Mouse (Mus musculus) heart, embryonic 15.5 days (tissue): ENCODE results near the gene Kctd7. TPM values are rescaled to one million over a fixed set of nuclear protein-coding genes. Genes with fewer than 3 reads are reported as not detected.

Source experiments
- ATAC-seq: fragments of 200-750 bp; cut with Nextera tagmentation; replicated peaks from 2 replicates; pipeline ENCODE4 v1.8.0; 2017; ENCODE audit warnings: low read depth, moderate TSS enrichment; ENCODE audit not compliant: insufficient number of reproducible peaks, insufficient read depth, low FRiP score
- H3K27ac ChIP-seq: fragments of 300-500 bp; sonication (generic); 2 replicates; pipeline ENCODE4 v1.5.1; 2015; ENCODE audit warnings: mild to moderate bottlenecking, inconsistent platforms
- H3K27me3 ChIP-seq: fragments of 300-500 bp; sonication (generic); 2 replicates; pipeline ENCODE4 v1.6.1; 2015; ENCODE audit warnings: inconsistent platforms
- H3K36me3 ChIP-seq: fragments of 300-500 bp; sonication (generic); 2 replicates; pipeline ENCODE4 v1.6.1; 2015; ENCODE audit warnings: mild to moderate bottlenecking, inconsistent platforms
- H3K4me1 ChIP-seq: fragments of 300-500 bp; sonication (generic); replicated peaks from 2 replicates; pipeline ENCODE4 v1.6.1; 2015; ENCODE audit warnings: inconsistent platforms
- H3K4me2 ChIP-seq: fragments of 300-500 bp; sonication (generic); 2 replicates; pipeline ENCODE4 v1.6.1; 2015; ENCODE audit warnings: inconsistent platforms, mild to moderate bottlenecking, moderate library complexity
- H3K4me3 ChIP-seq: fragments of 300-500 bp; sonication (generic); 2 replicates; pipeline ENCODE4 v1.5.1; 2015; ENCODE audit warnings: mild to moderate bottlenecking, inconsistent platforms
- H3K9ac ChIP-seq: fragments of 300-500 bp; sonication (generic); 2 replicates; pipeline ENCODE4 v1.6.1; 2015; ENCODE audit warnings: mild to moderate bottlenecking, inconsistent platforms
- H3K9me3 ChIP-seq: fragments of 300-500 bp; sonication (generic); replicated peaks from 2 replicates; pipeline ENCODE4 v1.6.1; 2016; ENCODE audit warnings: inconsistent platforms
- WGBS: fragments of 180-500 bp; shearing (Covaris S2); methylation state at CpG from one replicate; pipeline ENCODE4 v1.1.7; 2015; ENCODE audit warnings: mixed read lengths; 5-methylcytosine and 5-hydroxymethylcytosine counted together
- polyA plus RNA-seq: library from polyadenylated mRNA; unstranded; fragments of >200 nt; fragmentation: Nextera tagmentation; extraction: Ambion mirVana; gene quantifications from 2 replicates; pipeline ENCODE4 v1.2.1, GENCODE M21; 2015

Kctd7 gene
- polyA plus RNA-seq, 1 experiment from 2014 or later, result 4.1 TPM

DNA sequence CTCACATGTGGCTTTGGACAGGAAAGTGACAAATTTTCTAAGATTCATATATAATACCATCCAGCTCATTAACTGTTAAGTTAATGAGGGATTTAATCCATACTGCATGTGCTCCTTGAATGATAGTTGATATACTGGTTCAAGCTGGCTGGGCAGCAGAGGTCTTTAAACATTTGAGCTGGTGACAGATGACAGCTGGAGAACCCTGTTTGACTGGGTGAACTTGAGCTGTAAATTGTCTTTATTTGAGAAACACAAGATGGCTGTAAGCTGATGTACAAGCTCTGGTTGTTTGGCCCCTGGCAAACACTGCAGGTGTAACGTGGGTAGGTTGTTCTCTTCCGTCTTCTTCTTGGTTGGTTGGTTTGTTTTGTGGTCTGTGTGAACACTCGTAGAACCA, 49.1 kb downstream of the Kctd7 start:
- no peak for ATAC-seq
- Histone ChIP-seq H3K4me1 (peaks cover 22% of the 10 kb centered on the region), H3K9me3 (no peaks in the 10 kb centered on the region), H3K27ac (no peak overlapping the region), H3K27me3 (no peaks in the 10 kb centered on the region), H3K36me3 (peaks cover 33% of the 10 kb centered on the region), H3K9ac (no peak overlapping the region), H3K4me3 (no peak overlapping the region), H3K4me2 (no peak overlapping the region)
- 79% methylated on average over 3 of the region's 3 CpGs for WGBS

DNA sequence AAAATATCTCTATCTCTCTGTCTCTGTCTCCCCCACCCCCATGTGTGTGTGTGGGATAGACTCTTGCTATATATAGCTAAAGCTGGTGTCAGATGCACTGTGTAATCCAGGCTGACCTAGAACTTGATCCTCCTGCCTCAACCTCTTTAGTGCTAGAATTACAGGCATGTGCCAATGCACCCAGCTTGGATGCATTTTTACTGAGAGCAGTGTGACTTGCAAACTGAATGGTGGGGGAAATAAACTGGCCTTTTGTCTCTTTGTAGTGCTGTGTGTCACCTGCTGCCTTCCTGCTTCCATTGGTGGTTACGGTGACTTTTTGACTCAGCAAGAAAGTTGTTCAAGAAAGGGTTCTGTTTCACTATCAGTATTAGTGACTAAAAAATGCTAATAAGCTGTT, 51.6 kb downstream of the Kctd7 start:
- no peak overlapping the region for H3K9ac ChIP-seq

DNA sequence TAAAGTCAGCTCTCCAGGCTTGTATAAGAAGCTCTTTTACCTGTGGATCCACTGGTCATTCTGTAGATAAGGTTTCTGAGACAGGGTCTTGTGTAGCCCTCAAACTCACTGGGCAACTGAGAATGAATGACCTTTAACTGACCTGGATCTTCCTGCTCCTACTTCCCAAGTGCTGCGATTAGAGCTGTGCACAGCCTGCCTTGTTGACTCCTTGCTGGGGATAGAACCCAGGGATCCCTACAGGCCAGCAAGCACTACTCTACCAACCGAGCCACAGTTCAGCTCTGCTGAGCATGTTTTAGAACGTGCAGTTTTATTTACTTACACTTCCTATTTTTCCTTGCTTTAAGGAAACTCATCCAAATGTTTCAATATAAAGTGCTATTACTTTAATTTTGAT, 52.8 kb downstream of the Kctd7 start:
- Histone ChIP-seq H3K27ac (no peak overlapping the region), H3K36me3 (peaks cover 24% of the 10 kb centered on the region), H3K9me3 (no peaks in the 10 kb centered on the region), H3K4me3 (no peak overlapping the region), H3K9ac (no peak overlapping the region), H3K4me2 (no peak overlapping the region), H3K4me1 (peaks cover 12% of the 10 kb centered on the region), H3K27me3 (no peaks in the 10 kb centered on the region)
- 63% methylated on average over 3 of the region's 3 CpGs for WGBS
- ATAC-seq, result no peak

More for the DNA sequence above, 51.6 kb downstream of the Kctd7 start:
- H3K4me1 ChIP-seq, result peaks cover 20% of the 10 kb centered on the region
- no peak for ATAC-seq
- WGBS, result 86% methylated on average over 1 of the region's 1 CpGs
- H3K36me3 ChIP-seq, result peaks cover 26% of the 10 kb centered on the region
- no peaks in the 10 kb centered on the region for H3K9me3 ChIP-seq
- no peak overlapping the region for H3K4me2 ChIP-seq
- no peak overlapping the region for H3K27ac ChIP-seq
- H3K27me3 ChIP-seq, result no peaks in the 10 kb centered on the region
- no peak overlapping the region for H3K4me3 ChIP-seq

- Histone ChIP-seq H3K36me3 (peaks cover 24% of the 10 kb centered on the region), H3K4me1 (peaks cover 8% of the 10 kb centered on the region; the same call in 1 of the 2 replicates), H3K27me3 (no peaks in the 10 kb centered on the region), H3K4me2 (no peak overlapping the region), H3K27ac (no peak overlapping the region), H3K4me3 (no peak overlapping the region), H3K9me3 (no peaks in the 10 kb centered on the region), H3K9ac (no peak overlapping the region)
- WGBS, result 92% methylated on average over 7 of the region's 7 CpGs
- no peak for ATAC-seq
Observed at GRCm38 (mm10) chr5:130197981-130198380, 53.3 kb downstream of the Kctd7 start.

DNA sequence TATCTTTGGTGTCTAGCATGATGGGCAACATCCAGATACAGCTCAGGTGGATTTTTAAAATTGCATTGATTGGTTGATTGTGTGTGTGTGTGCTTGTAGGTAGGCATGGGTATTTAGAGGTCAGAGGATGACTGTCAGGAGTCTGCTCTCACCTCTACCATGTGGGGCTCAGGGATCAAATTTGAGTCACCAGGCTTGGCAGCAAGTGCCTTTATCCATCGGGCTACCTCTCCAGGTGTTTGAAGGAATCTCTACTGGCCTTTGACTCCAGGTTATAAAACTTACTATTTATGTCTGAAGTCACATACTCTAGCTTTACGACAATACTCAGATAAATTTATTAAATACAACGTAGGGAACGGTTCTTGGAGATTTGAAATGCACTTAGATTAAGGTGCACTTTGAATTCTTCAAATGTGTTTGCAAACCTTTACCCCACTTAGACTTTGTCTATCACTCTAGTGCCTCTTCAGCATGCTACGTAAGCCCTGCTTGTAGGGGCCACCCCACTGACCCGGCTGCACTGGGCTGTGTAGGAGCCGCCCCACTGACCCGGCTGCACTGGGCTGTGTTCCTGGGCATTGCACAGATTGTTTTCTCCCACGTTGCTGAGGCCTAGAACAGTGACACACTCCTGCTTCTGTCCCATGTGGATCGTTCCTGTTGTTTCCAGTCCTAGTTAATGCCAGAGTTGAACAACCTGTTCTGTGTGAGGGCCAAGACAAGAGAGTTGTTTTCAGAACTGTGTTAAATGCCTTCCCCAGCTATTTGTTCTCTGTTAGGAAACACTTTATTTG, 55.8 kb downstream of the Kctd7 start:
- Histone ChIP-seq H3K27ac (no peak overlapping the region), H3K9ac (no peak overlapping the region), H3K4me3 (no peak overlapping the region), H3K4me1 (peaks cover 8% of the 10 kb centered on the region; the same call in 1 of the 2 replicates), H3K4me2 (no peak overlapping the region), H3K27me3 (no peaks in the 10 kb centered on the region), H3K36me3 (peaks cover 22% of the 10 kb centered on the region), H3K9me3 (no peaks in the 10 kb centered on the region)
- 74% methylated on average over 10 of the region's 10 CpGs for WGBS
- no peak for ATAC-seq

- Histone ChIP-seq H3K4me2 (no peak overlapping the region), H3K4me1 (no peaks in the 10 kb centered on the region), H3K36me3 (peaks cover 25% of the 10 kb centered on the region), H3K27me3 (no peaks in the 10 kb centered on the region), H3K4me3 (no peak overlapping the region), H3K9ac (no peak overlapping the region), H3K27ac (no peak overlapping the region), H3K9me3 (no peaks in the 10 kb centered on the region)
- 73% methylated on average over 4 of the region's 4 CpGs for WGBS
- ATAC-seq, result no peak
Observed at GRCm38 (mm10) chr5:130203948-130204347, 59.3 kb downstream of the Kctd7 start.

- Histone ChIP-seq H3K9ac (no peak overlapping the region), H3K4me1 (no peaks in the 10 kb centered on the region), H3K27ac (no peak overlapping the region), H3K27me3 (no peaks in the 10 kb centered on the region), H3K36me3 (peaks cover 29% of the 10 kb centered on the region), H3K4me2 (no peak overlapping the region), H3K9me3 (no peaks in the 10 kb centered on the region), H3K4me3 (no peak overlapping the region)
- no peak for ATAC-seq
- WGBS, result 86% methylated on average over 6 of the region's 6 CpGs
Observed at GRCm38 (mm10) chr5:130204560-130204959, 59.9 kb downstream of the Kctd7 start.

Other genes with a start within 250 kb of the Kctd7 start
- gene Zbed5, start 249.1 kb upstream of the Kctd7 start, polyA plus RNA-seq, result 2.1 and 2.6 TPM in 2 replicates
- gene Phkg1, start 246.3 kb upstream of the Kctd7 start, polyA plus RNA-seq, result 2.3 and 2.5 TPM in 2 replicates
- gene Nupr1l, start 236.3 kb upstream of the Kctd7 start, polyA plus RNA-seq, result 2.0 and 2.8 TPM in 2 replicates
- gene Vkorc1l1, start 202.9 kb upstream of the Kctd7 start, polyA plus RNA-seq, result 13.2 and 14.3 TPM in 2 replicates
- 39.1 and 43.6 TPM in 2 replicates for gene Gusb, start 141.8 kb upstream of the Kctd7 start, polyA plus RNA-seq
- gene Asl, start 115.6 kb upstream of the Kctd7 start, polyA plus RNA-seq, result 16.0 and 22.2 TPM in 2 replicates
- gene Crcp, start 115.6 kb upstream of the Kctd7 start, polyA plus RNA-seq, result 20.6 and 26.8 TPM in 2 replicates
- 27.2 and 33.2 TPM in 2 replicates for gene Tpst1, start 71.5 kb upstream of the Kctd7 start, polyA plus RNA-seq
- gene Rabgef1, start 26.9 kb downstream of the Kctd7 start, polyA plus RNA-seq, result 19.3 and 19.9 TPM in 2 replicates
- gene Tmem248, start 72.2 kb downstream of the Kctd7 start, polyA plus RNA-seq, result 23.0 and 24.2 TPM in 2 replicates
- gene Sbds, start 110.7 kb downstream of the Kctd7 start, polyA plus RNA-seq, result 57.7 and 59.5 TPM in 2 replicates
- gene Tyw1, start 110.8 kb downstream of the Kctd7 start, polyA plus RNA-seq, result 13.7 and 16.8 TPM in 2 replicates
- 0.35 and 0.61 TPM in 2 replicates for gene Caln1, start 224.6 kb downstream of the Kctd7 start, polyA plus RNA-seq
- gene A330070K13Rik, start 239.8 kb downstream of the Kctd7 start, polyA plus RNA-seq, result not detected in 2 replicates